Mouse (Mus musculus) spleen, adult 2 months (tissue): ENCODE data around the gene Appl2.

Source experiments
- CTCF ChIP-seq: fragments of 200-500 bp; IDR thresholded peaks from 2 replicates; pipeline ENCODE4 v1.5.1; 2011; ENCODE audit warnings: mild to moderate bottlenecking, inconsistent platforms; ENCODE audit not compliant: insufficient read depth, insufficient read length, insufficient replicate concordance; ENCODE audit errors: extremely low read depth
- POLR2A ChIP-seq: fragments of 200-500 bp; IDR thresholded peaks from 2 replicates; pipeline ENCODE4 v1.6.1; 2011; ENCODE audit warnings: low read depth, low read length, inconsistent platforms

GRCm38 (mm10) chr10:83645716-83645990 lies 2.9 kb downstream of the Appl2 start:
- TF ChIP-seq CTCF (no peak), POLR2A (no peak)
